Mouse (Mus musculus): ENCODE data around the gene E2f4.

DNA sequence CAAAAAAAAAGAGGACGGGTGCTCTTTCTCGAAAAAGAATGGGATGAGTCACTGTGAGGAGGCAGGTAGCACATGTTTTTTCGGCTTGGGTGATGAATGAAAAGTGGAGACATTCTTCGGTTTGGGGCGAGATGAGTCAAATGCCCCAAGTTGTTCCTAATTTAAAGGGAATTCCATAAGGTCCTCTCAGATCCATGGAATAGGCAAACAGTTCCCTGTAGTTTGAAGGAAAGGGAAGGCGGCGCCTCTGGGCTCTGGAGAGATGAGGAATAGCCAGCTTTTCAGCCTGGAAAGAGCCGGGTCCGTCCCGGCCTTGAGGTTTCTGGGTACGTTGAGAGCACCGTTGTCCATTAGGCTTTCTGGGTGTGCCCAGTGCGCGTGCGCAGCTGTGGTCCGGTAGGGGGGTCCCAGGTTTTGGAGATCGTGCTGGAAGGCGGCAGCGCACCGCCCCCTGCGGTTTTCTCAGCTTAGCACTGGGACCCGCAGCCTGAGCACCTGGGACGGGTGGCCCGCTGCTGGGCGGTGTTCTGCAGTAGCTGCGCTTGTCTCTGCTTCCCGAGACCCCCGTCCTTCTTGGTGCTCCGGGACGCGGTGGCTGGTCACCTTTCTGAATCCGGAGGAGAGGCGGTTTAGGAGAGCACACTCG, 51.1 kb downstream of the E2f4 start, which contains the start of gene Slc9a5:
- TF ChIP-seq CTCF (IDR thresholded peaks at IDR 0.05; ENCODE audit: extremely low read depth, insufficient read depth, low read length) (no peak), POLR2A (IDR thresholded peaks at IDR 0.05; ENCODE audit: extremely low read depth, insufficient read depth, low read length) (no peak)
